Mouse (Mus musculus) CH12F3 (cell line): ENCODE data around the gene Col8a2.

ENCODE experiments used
- in situ Hi-C: fragments of 300-500 bp; cut with MboI; formaldehyde crosslinking; loops from 2 replicates; pipeline ENCODE4 v1.14.3; 2020; ENCODE audit warnings: low sequenced_read_pairs

Gene Col8a2

GRCm38 (mm10) chr4:126322646-126323045 is 36.1 kb downstream of the Col8a2 start:
- in situ Hi-C loops = loop anchor here (10.0 kb wide), 1 partner anchor 222 kb away; no protein-coding TSS in a partner anchor

GRCm38 (mm10) chr4:126324861-126325260 is 38.3 kb downstream of the Col8a2 start:
- in situ Hi-C loops = loop anchor here (10.0 kb wide), 1 partner anchor 220 kb away; no protein-coding TSS in a partner anchor

- in situ Hi-C loops = loop anchor here (10.0 kb wide), 1 partner anchor 219 kb away; no protein-coding TSS in a partner anchor
These were observed 38.8 kb downstream of the Col8a2 start, which contains the start of gene Tekt2 for GRCm38 (mm10) chr4:126325281-126325861. Tekt2 (minus strand) TSS chr4:126325688.

- in situ Hi-C loops = loop anchor here (10.0 kb wide), 1 partner anchor 219 kb away; no protein-coding TSS in a partner anchor
These were observed 39.4 kb downstream of the Col8a2 start for GRCm38 (mm10) chr4:126326036-126326435.

- in situ Hi-C loops = no loop called here
These were observed 43.7 kb downstream of the Col8a2 start for GRCm38 (mm10) chr4:126330295-126330694.

GRCm38 (mm10) chr4:126331751-126332150 is 45.2 kb downstream of the Col8a2 start:
- in situ Hi-C loops = no loop called here

GRCm38 (mm10) chr4:126332358-126332757 is 45.8 kb downstream of the Col8a2 start:
- in situ Hi-C loops = no loop called here

GRCm38 (mm10) chr4:126339461-126339860 is 52.9 kb downstream of the Col8a2 start:
- in situ Hi-C loops = no loop called here

- in situ Hi-C loops = no loop called here
These were observed 56.9 kb downstream of the Col8a2 start for GRCm38 (mm10) chr4:126343451-126343850.

- in situ Hi-C loops = no loop called here
These were observed 73.5 kb downstream of the Col8a2 start for GRCm38 (mm10) chr4:126360069-126360468.
